Mouse (Mus musculus) C2C12 (cell line): ENCODE measurements around the gene Armh2. TPM values are rescaled to one million over a fixed set of nuclear protein-coding genes. Genes with fewer than 3 reads are reported as not detected.

Experiments
- H3K27me3 ChIP-seq: one replicate; pipeline ENCODE4 v1.6.1; 2011; ENCODE audit not compliant: control insufficient read depth, insufficient read depth, insufficient read length
- H3K36me3 ChIP-seq: one replicate; pipeline ENCODE4 v1.6.1; 2011; ENCODE audit not compliant: control insufficient read depth, insufficient read depth
- H3K4me3 ChIP-seq: one replicate; pipeline ENCODE4 v1.5.1; 2011; ENCODE audit warnings: mild to moderate bottlenecking, control low read depth; ENCODE audit not compliant: poor library complexity, insufficient read depth, severe bottlenecking
- H3K79me2 ChIP-seq: one replicate; pipeline ENCODE4 v1.6.1; 2011; ENCODE audit not compliant: control insufficient read depth, insufficient read depth
- H3K79me3 ChIP-seq: one replicate; pipeline ENCODE4 v1.6.1; 2011; ENCODE audit warnings: low read depth, control low read depth
- H3ac ChIP-seq: one replicate; pipeline ENCODE3; 2011; ENCODE audit warnings: low read depth; ENCODE audit not compliant: control insufficient read depth, insufficient read length
- CEBPB ChIP-seq: IDR thresholded peaks from one replicate; pipeline ENCODE4 v1.6.1; 2011; ENCODE audit warnings: low read depth, mild to moderate bottlenecking, control low read depth, moderate library complexity
- CTCF ChIP-seq: IDR thresholded peaks from one replicate; pipeline ENCODE4 v1.5.1; 2011; ENCODE audit not compliant: control insufficient read depth, insufficient read depth, insufficient read length
- FOSL1 ChIP-seq: IDR thresholded peaks from one replicate; pipeline ENCODE4 v1.8.0; 2011; ENCODE audit warnings: mild to moderate bottlenecking, low read length; ENCODE audit not compliant: poor library complexity, insufficient read depth, severe bottlenecking
- MAX ChIP-seq: IDR thresholded peaks from one replicate; pipeline ENCODE4 v1.6.1; 2011; ENCODE audit warnings: mild to moderate bottlenecking, control low read depth
- MYOD1 ChIP-seq: IDR thresholded peaks from one replicate; pipeline ENCODE4 v1.6.1; 2011; ENCODE audit warnings: low read depth; ENCODE audit not compliant: control insufficient read depth, insufficient read length
- MYOG ChIP-seq: IDR thresholded peaks from one replicate; pipeline ENCODE4 v1.6.1; 2011; ENCODE audit not compliant: control insufficient read depth, insufficient read length; ENCODE audit errors: extremely low read depth
- USF1 ChIP-seq: IDR thresholded peaks from one replicate; pipeline ENCODE4 v1.6.1; 2011; ENCODE audit warnings: low read depth, mild to moderate bottlenecking, control low read depth, moderate library complexity
- long read RNA-seq, 2 experiments: library from polyadenylated mRNA; unstranded; transcript quantifications; one replicate each; pipeline ENCODE4 v2.0.0; 2019 to 2020
- polyA plus RNA-seq: library from polyadenylated mRNA; unstranded; fragments of >200 nt; fragmentation: generic; extraction: Trizol; gene quantifications from one replicate; pipeline ENCODE4 v1.2.1, GENCODE M21; 2012; ENCODE audit warnings: missing spikeins

The Armh2 gene
- not detected for polyA plus RNA-seq
- long read RNA-seq, experiment 1 = 0 reads
- long read RNA-seq, experiment 2 = 0 reads

GRCm38 (mm10) chr13:24741028-24741427 is at the start of gene Armh2:
TSS of gene Armh2 (plus strand) at chr13:24741232.
- Histone ChIP-seq H3K79me3 (no peaks in the 10 kb centered on the region), H3K4me3 (no peak within 1 kb of the TSS), H3K27me3 (no peaks in the 10 kb centered on the region), H3ac (no peak within 1 kb of the TSS), H3K36me3 (peaks cover 14% of the 10 kb centered on the region), H3K79me2 (no peaks in the 10 kb centered on the region)
- no peak for TF ChIP-seq MAX
- TF ChIP-seq FOSL1 = no peak
- no peak for TF ChIP-seq CTCF
- no peak for TF ChIP-seq USF1
- TF ChIP-seq MYOD1 = no peak
- TF ChIP-seq CEBPB = no peak
- no peak for TF ChIP-seq MYOG

- Histone ChIP-seq H3K4me3 (no peak overlapping the region), H3K27me3 (no peaks in the 10 kb centered on the region), H3K79me3 (no peaks in the 10 kb centered on the region), H3K79me2 (no peaks in the 10 kb centered on the region), H3K36me3 (no peaks in the 10 kb centered on the region), H3ac (no peak overlapping the region)
- TF ChIP-seq CEBPB (no peak), MAX (no peak), CTCF (no peak), MYOG (no peak), USF1 (no peak), MYOD1 (no peak), FOSL1 (no peak)
These were observed 47.7 kb upstream of the Armh2 start for GRCm38 (mm10) chr13:24693312-24693711.

- no peak overlapping the region for H3K4me3 ChIP-seq
- H3K36me3 ChIP-seq = no peaks in the 10 kb centered on the region
- H3K79me3 ChIP-seq = no peaks in the 10 kb centered on the region
- H3K79me2 ChIP-seq = no peaks in the 10 kb centered on the region
- TF ChIP-seq FOSL1 (no peak), MYOD1 (no peak), CEBPB (no peak), USF1 (no peak), CTCF (no peak), MYOG (no peak), MAX (no peak)
- no peak overlapping the region for H3ac ChIP-seq
- no peaks in the 10 kb centered on the region for H3K27me3 ChIP-seq
These were observed 42.3 kb upstream of the Armh2 start for GRCm38 (mm10) chr13:24698746-24699145.

GRCm38 (mm10) chr13:24702128-24702527 is 38.9 kb upstream of the Armh2 start:
- Histone ChIP-seq H3K27me3 (no peaks in the 10 kb centered on the region), H3K36me3 (no peaks in the 10 kb centered on the region), H3K79me2 (no peaks in the 10 kb centered on the region), H3K4me3 (no peak overlapping the region), H3ac (no peak overlapping the region), H3K79me3 (no peaks in the 10 kb centered on the region)
- TF ChIP-seq MAX (no peak), FOSL1 (no peak), CTCF (no peak)

- Histone ChIP-seq H3K36me3 (no peaks in the 10 kb centered on the region), H3K79me3 (no peaks in the 10 kb centered on the region), H3K27me3 (no peaks in the 10 kb centered on the region), H3K79me2 (no peaks in the 10 kb centered on the region), H3K4me3 (no peak overlapping the region), H3ac (no peak overlapping the region)
- TF ChIP-seq CTCF (no peak), MAX (no peak), USF1 (no peak), FOSL1 (no peak), MYOD1 (no peak), CEBPB (no peak), MYOG (no peak)
These were observed 31.2 kb upstream of the Armh2 start for GRCm38 (mm10) chr13:24709656-24710396.

- no peak for TF ChIP-seq USF1
- no peak for TF ChIP-seq MAX
- TF ChIP-seq MYOD1 = no peak
- no peak for TF ChIP-seq CTCF
- no peak for TF ChIP-seq MYOG
- no peak for TF ChIP-seq CEBPB
- no peak for TF ChIP-seq FOSL1
- Histone ChIP-seq H3K4me3 (no peak overlapping the region), H3K27me3 (no peaks in the 10 kb centered on the region), H3ac (no peak overlapping the region), H3K36me3 (no peaks in the 10 kb centered on the region), H3K79me3 (no peaks in the 10 kb centered on the region), H3K79me2 (no peaks in the 10 kb centered on the region)
These were observed 30.1 kb upstream of the Armh2 start for GRCm38 (mm10) chr13:24710968-24711367.
